Mouse (Mus musculus) c-Kit-positive CD71-positive TER-119-positive erythroid progenitor cells, embryonic 14.5 days (primary cell): ENCODE measurements around the gene Efcc1.

ENCODE experiments used
- DNase-seq: peaks from one replicate; pipeline ENCODE4 v3.0.0-alpha.2; 2013; ENCODE audit warnings: low spot score

The Efcc1 gene

GRCm38 (mm10) chr6:87778294-87779173 is 47.9 kb downstream of the Efcc1 start:
- no peak for DNase-seq

GRCm38 (mm10) chr6:87779174-87780165 is 48.8 kb downstream of the Efcc1 start:
- no peak for DNase-seq

- no peak for DNase-seq
Observed at GRCm38 (mm10) chr6:87780546-87781301, 50.1 kb downstream of the Efcc1 start.

- DNase-seq, result no peak
Observed at GRCm38 (mm10) chr6:87784033-87784432, 53.4 kb downstream of the Efcc1 start.

GRCm38 (mm10) chr6:87786621-87787020 is 56.0 kb downstream of the Efcc1 start:
- no peak for DNase-seq

- DNase-seq, result no peak
Observed at GRCm38 (mm10) chr6:87787108-87787890, 56.6 kb downstream of the Efcc1 start.

- no peak for DNase-seq
Observed at GRCm38 (mm10) chr6:87788266-87788895, 57.7 kb downstream of the Efcc1 start.

GRCm38 (mm10) chr6:87788896-87789587 is 58.4 kb downstream of the Efcc1 start:
- DNase-seq, result no peak

- no peak for DNase-seq
Observed at GRCm38 (mm10) chr6:87789791-87790190, 59.1 kb downstream of the Efcc1 start.

GRCm38 (mm10) chr6:87790779-87791480 is 60.3 kb downstream of the Efcc1 start:
- DNase-seq, result peak; percentile 92

GRCm38 (mm10) chr6:87791826-87792225 is 61.2 kb downstream of the Efcc1 start:
- no peak for DNase-seq

- DNase-seq, result no peak
Observed at GRCm38 (mm10) chr6:87793821-87794510, 63.3 kb downstream of the Efcc1 start.

GRCm38 (mm10) chr6:87795385-87796150 is 64.9 kb downstream of the Efcc1 start:
- DNase-seq, result no peak

- peak; percentile 54 for DNase-seq
Observed at GRCm38 (mm10) chr6:87796251-87796880, 65.7 kb downstream of the Efcc1 start.

- DNase-seq, result no peak
Observed at GRCm38 (mm10) chr6:87797321-87797720, 66.7 kb downstream of the Efcc1 start.

- DNase-seq, result no peak
Observed at GRCm38 (mm10) chr6:87799576-87799975, 68.9 kb downstream of the Efcc1 start.

GRCm38 (mm10) chr6:87802462-87802861 is 71.8 kb downstream of the Efcc1 start:
- DNase-seq, result no peak
